Mouse (Mus musculus) lung, embryonic 14.5 days (tissue): Measurements from ENCODE around the gene Gm6657. TPM values are rescaled to one million over a fixed set of nuclear protein-coding genes. Genes with fewer than 3 reads are reported as not detected.

Source experiments
- ATAC-seq: fragments of 200-750 bp; cut with Nextera tagmentation; 2 replicates; pipeline ENCODE4 v1.8.0; 2017; ENCODE audit warnings: mild to moderate bottlenecking, moderate TSS enrichment, moderate library complexity; ENCODE audit not compliant: insufficient read depth
- DNase-seq: peaks from one replicate; pipeline ENCODE4 v3.0.0-alpha.2; 2015
- H3K27ac ChIP-seq: fragments of 300-500 bp; sonication (generic); 2 replicates; pipeline ENCODE4 v1.5.1; 2014; ENCODE audit warnings: low read depth, mild to moderate bottlenecking, moderate library complexity
- H3K27me3 ChIP-seq: fragments of 300-500 bp; sonication (generic); 2 replicates; pipeline ENCODE4 v1.6.1; 2014; ENCODE audit warnings: low read length, control low read depth; ENCODE audit not compliant: insufficient read depth
- H3K36me3 ChIP-seq: fragments of 300-500 bp; sonication (generic); 2 replicates; pipeline ENCODE4 v1.6.1; 2014; ENCODE audit warnings: control low read depth; ENCODE audit not compliant: insufficient read depth
- H3K4me1 ChIP-seq: fragments of 300-500 bp; sonication (generic); 2 replicates; pipeline ENCODE4 v1.6.1; 2014; ENCODE audit warnings: antibody characterized with exemption, control low read depth; ENCODE audit not compliant: insufficient read depth
- H3K4me2 ChIP-seq: fragments of 300-500 bp; sonication (generic); 2 replicates; pipeline ENCODE4 v1.6.1; 2014; ENCODE audit warnings: mild to moderate bottlenecking
- H3K4me3 ChIP-seq: fragments of 300-500 bp; sonication (generic); 2 replicates; pipeline ENCODE4 v1.5.1; 2014; ENCODE audit warnings: low read depth, low read length
- H3K9ac ChIP-seq: fragments of 300-500 bp; sonication (generic); 2 replicates; pipeline ENCODE4 v1.6.1; 2014
- H3K9me3 ChIP-seq: fragments of 300-500 bp; sonication (generic); 2 replicates; pipeline ENCODE4 v1.6.1; 2016; ENCODE audit warnings: low read depth, low read length, control low read depth
- CTCF ChIP-seq: IDR thresholded peaks from 2 replicates; pipeline ENCODE4 v1.5.1; 2016; ENCODE audit warnings: antibody characterized with exemption, low read depth
- WGBS: fragments of 180-500 bp; shearing (Covaris S2); extraction: QIAGEN DNeasy Blood & Tissue Kit; methylation state at CpG from one replicate; pipeline ENCODE4 v1.1.7; 2014; 5-methylcytosine and 5-hydroxymethylcytosine counted together
- polyA plus RNA-seq: library from polyadenylated mRNA; unstranded; fragments of >200 nt; fragmentation: Nextera tagmentation; extraction: Ambion mirVana; gene quantifications from 2 replicates; pipeline ENCODE4 v1.2.1, GENCODE M21; 2014

The Gm6657 gene
- polyA plus RNA-seq, 1 experiment from 2014 or later, result not detected

- ATAC-seq (no peak), DNase-seq (no peak)
- Histone ChIP-seq H3K4me1 (no peaks in the 10 kb centered on the region), H3K4me3 (no peak overlapping the region), H3K9me3 (no peaks in the 10 kb centered on the region), H3K27me3 (no peaks in the 10 kb centered on the region), H3K36me3 (no peaks in the 10 kb centered on the region), H3K9ac (no peak overlapping the region), H3K27ac (no peak overlapping the region), H3K4me2 (no peak overlapping the region)
- 68% methylated on average over 5 of the region's 5 CpGs for WGBS
- TF ChIP-seq CTCF, result no peak
Observed at GRCm38 (mm10) chr12:78203646-78204045, 9.6 kb downstream of the Gm6657 start.

GRCm38 (mm10) chr12:78205915-78206570, 12.0 kb downstream of the Gm6657 start:
- H3K36me3 ChIP-seq, result no peaks in the 10 kb centered on the region
- no peaks in the 10 kb centered on the region for H3K27me3 ChIP-seq
- H3K4me2 ChIP-seq, result peak overlapping the region; percentile 23
- WGBS, result 10% methylated on average over 5 of the region's 5 CpGs
- H3K9me3 ChIP-seq, result no peaks in the 10 kb centered on the region
- peak; percentile 74; the same call in 1 of the 2 replicates for ATAC-seq
- DNase-seq, result peak; percentile 89
- peak; percentile 85 for TF ChIP-seq CTCF
- no peaks in the 10 kb centered on the region for H3K4me1 ChIP-seq
- H3K4me3 ChIP-seq, result no peak overlapping the region
- H3K27ac ChIP-seq, result no peak overlapping the region
- no peak overlapping the region for H3K9ac ChIP-seq

GRCm38 (mm10) chr12:78206571-78206960, 12.5 kb downstream of the Gm6657 start:
- WGBS, result 57% methylated on average over 4 of the region's 4 CpGs
- Histone ChIP-seq H3K27ac (no peak overlapping the region), H3K36me3 (no peaks in the 10 kb centered on the region), H3K4me3 (no peak overlapping the region), H3K27me3 (no peaks in the 10 kb centered on the region), H3K4me1 (no peaks in the 10 kb centered on the region), H3K9ac (no peak overlapping the region), H3K9me3 (no peaks in the 10 kb centered on the region), H3K4me2 (no peak overlapping the region)
- TF ChIP-seq CTCF, result no peak
- ATAC-seq (no peak), DNase-seq (no peak)

DNA sequence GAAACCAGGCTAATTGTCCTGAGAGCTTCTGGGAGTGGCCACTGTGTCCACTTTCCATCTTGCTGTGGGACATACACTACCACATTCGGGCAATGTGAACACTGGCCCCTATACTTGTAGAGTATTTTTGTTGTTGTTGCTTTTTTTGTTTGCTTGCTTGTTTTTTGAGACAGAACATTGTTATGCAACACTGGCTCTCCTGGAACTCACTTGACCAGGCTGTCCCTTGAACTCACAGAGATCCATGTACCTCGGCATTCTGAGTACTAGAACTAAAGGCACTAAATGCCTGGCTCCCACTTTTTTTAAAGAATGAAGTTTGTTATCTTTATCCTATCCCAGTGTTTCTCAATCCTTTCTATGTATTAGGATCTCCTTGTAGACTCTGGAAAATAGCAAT, 15.8 kb downstream of the Gm6657 start:
- ATAC-seq (no peak), DNase-seq (no peak)
- TF ChIP-seq CTCF, result no peak
- Histone ChIP-seq H3K27me3 (no peaks in the 10 kb centered on the region), H3K4me3 (no peak overlapping the region), H3K36me3 (no peaks in the 10 kb centered on the region), H3K27ac (no peak overlapping the region), H3K4me2 (no peak overlapping the region), H3K4me1 (no peaks in the 10 kb centered on the region), H3K9me3 (no peaks in the 10 kb centered on the region), H3K9ac (no peak overlapping the region)
- WGBS, result 80% methylated on average over 2 of the region's 2 CpGs

DNA sequence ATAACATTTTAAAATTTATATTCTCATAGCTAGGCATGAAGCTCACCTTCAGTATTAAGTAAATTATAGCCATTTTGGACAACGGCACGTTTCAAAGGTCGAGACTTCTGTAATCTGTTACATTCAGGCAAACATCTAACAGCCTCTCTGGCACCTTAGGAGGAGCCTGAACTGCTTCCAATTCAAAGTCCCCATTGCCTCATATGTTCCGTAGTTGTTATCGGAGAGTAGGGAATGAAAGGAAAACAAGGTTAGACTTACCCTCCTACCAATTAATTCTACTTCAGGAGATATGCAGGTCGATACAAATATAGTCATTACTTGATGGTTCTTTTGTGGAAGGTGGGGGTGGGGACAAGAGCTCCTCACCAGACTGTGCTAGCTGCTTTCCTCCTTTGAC, 21.4 kb downstream of the Gm6657 start:
- no peak overlapping the region for H3K4me2 ChIP-seq
- DNase-seq, result no peak
- no peaks in the 10 kb centered on the region for H3K4me1 ChIP-seq
- TF ChIP-seq CTCF, result no peak
- no peak overlapping the region for H3K9ac ChIP-seq
- H3K36me3 ChIP-seq, result no peaks in the 10 kb centered on the region
- H3K27ac ChIP-seq, result no peak overlapping the region
- H3K4me3 ChIP-seq, result no peak overlapping the region
- H3K27me3 ChIP-seq, result no peaks in the 10 kb centered on the region
- ATAC-seq, result no peak
- 69% methylated on average over 6 of the region's 6 CpGs for WGBS
- no peaks in the 10 kb centered on the region for H3K9me3 ChIP-seq

- Histone ChIP-seq H3K27ac (no peak overlapping the region), H3K27me3 (no peaks in the 10 kb centered on the region), H3K4me3 (no peak overlapping the region), H3K9ac (no peak overlapping the region), H3K9me3 (no peaks in the 10 kb centered on the region), H3K36me3 (no peaks in the 10 kb centered on the region), H3K4me1 (no peaks in the 10 kb centered on the region), H3K4me2 (no peak overlapping the region)
- WGBS, result 68% methylated on average over 4 of the region's 4 CpGs
- TF ChIP-seq CTCF, result no peak
- ATAC-seq, result no peak
- DNase-seq, result no peak
Observed at GRCm38 (mm10) chr12:78219191-78219825, 25.3 kb downstream of the Gm6657 start.

DNA sequence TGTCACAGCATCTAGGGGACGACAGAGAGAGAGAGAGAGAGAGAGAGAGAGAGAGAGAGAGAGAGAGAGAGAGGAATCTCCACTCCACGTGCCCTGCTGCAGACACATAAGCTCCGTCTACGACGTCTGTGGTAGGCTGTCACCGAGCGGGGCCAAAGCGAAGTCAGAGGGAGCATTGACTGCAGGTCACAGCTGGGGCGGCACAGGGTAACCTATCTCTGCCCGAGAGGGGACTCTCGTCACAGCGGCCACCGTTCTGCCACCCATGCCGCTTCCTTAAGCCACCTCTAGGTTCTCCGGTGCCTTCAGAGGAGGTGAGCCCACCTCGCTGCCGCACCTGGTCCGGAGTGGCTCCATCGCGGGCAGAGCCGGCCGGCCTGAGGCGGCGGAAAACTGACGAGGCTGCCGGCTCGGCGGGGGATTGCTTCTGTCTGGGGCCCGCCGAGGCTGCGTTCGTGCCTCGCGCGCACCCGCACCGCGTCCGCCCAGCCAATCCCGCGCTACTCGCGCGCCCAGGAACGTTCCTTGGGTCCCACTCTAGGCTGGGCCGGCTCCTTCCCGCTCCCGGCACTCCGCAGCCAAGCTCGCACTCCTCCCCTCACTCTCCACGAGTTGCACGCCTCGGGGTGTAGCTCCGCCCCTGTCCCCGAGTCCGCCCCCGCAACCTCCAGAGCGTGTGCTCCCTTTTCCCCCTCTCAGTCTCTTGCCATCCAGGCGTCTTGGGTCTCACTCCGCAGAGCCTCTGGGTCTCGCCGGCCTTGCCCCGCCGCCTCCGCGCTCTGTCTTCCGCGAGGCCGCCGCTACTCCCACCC, 31.9 kb downstream of the Gm6657 start, which contains the start of gene Gphn:
TSS of gene Gphn (plus strand) at position 673 of the 812 bp plus-strand sequence.
- DNase-seq (peak; percentile 92), ATAC-seq (peak; percentile 99)
- TF ChIP-seq CTCF, result peak; percentile 14; the same call in 1 of the 2 replicates
- no peaks in the 10 kb centered on the region for H3K4me1 ChIP-seq
- H3K9me3 ChIP-seq, result no peaks in the 10 kb centered on the region
- H3K36me3 ChIP-seq, result no peaks in the 10 kb centered on the region
- H3K27ac ChIP-seq, result peak within 1 kb of the TSS; percentile 99
- WGBS, result under 1% methylated on average over 70 of the region's 70 CpGs
- no peaks in the 10 kb centered on the region for H3K27me3 ChIP-seq
- peak within 1 kb of the TSS; percentile 88 for H3K4me3 ChIP-seq
- peak within 1 kb of the TSS; percentile 80 for H3K9ac ChIP-seq
- H3K4me2 ChIP-seq, result peak within 1 kb of the TSS; percentile 76
